Mouse (Mus musculus): Measurements from ENCODE around the gene Gpr137.

DNA sequence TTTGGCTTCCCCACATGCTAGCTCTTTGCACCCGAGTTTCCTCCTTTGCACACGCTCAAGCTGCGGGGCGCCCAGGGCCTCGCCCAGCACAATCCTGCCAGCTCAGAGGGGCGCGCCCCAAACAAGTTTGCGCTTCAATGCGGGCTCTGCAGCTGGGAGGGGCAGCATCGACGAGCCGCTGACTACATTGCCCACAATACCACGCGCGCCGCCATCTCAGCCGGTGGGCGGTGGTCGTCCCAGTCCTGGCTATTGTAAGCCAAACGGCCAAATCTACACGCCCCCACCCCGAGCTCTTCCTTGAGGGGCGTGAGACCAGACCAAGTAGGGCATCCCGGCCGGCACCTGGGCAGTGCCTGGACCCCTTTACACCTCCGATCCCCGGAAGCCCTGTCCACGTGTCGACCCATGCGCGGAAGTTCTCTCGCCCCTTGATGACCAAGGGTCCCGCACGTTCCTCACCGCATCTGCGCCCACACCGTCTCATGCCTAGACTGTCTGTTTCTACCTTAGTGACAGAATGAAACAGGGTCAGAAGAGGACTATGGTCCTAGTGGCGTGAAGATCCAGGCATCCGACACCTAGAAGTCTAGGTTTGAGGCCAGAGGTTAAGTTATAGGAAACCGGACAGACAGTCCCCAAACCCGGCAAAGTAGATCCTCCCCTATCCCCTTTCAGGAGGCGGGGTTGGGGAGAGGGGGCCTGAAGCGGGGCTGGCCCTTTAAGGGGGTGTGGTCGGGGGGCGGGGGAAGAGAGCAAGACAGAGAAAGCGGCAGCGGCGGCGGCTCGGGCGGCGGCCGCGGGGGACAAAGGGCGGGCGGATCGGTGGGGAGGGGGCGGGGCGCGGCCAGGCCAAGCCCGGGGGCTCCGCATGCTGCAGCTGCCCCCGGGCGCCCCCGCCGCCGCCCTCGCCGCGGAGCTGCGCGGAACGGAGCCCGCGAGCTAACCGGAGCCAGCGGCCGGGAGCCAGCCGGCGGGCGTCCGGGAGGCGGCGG, 32.2 kb upstream of the Gpr137 start, which contains the start of gene Ppp1r14b:
- TF ChIP-seq POLR2A (IDR thresholded peaks at IDR 0.05; ENCODE audit: borderline replicate concordance, insufficient read depth, low read length) (no peak), CTCF (IDR thresholded peaks at IDR 0.05; ENCODE audit: borderline replicate concordance, insufficient read depth, low read depth, low read length) (no peak)

Measured in cerebellum, adult 2 months (tissue).